Mouse (Mus musculus) spleen, adult 2 months (tissue): ENCODE results near the gene Sema6d. TPM values are rescaled to one million over a fixed set of nuclear protein-coding genes. Genes with fewer than 3 reads are reported as not detected.

ENCODE experiments used
- DNase-seq, 2 experiments: peaks; one replicate each; pipeline versions ENCODE4 v3.0.0 to v3.0.0-alpha.2; 2012 to 2021; ENCODE audit warnings: low spot score in 2 of 2, low read depth in 1 of 2
- H3K27ac ChIP-seq: fragments of 200-500 bp; 2 replicates; pipeline ENCODE4 v1.5.1; 2012; ENCODE audit warnings: low read length, inconsistent platforms; ENCODE audit not compliant: insufficient read depth
- H3K27me3 ChIP-seq: fragments of 200-500 bp; 2 replicates; pipeline ENCODE4 v1.6.1; 2012; ENCODE audit warnings: mild to moderate bottlenecking, moderate library complexity, low read length, inconsistent platforms; ENCODE audit not compliant: control insufficient read depth, insufficient read depth
- H3K36me3 ChIP-seq: fragments of 200-500 bp; 2 replicates; pipeline ENCODE4 v1.6.1; 2012; ENCODE audit warnings: mild to moderate bottlenecking, low read length, inconsistent platforms; ENCODE audit not compliant: control insufficient read depth, insufficient read depth
- H3K4me1 ChIP-seq: fragments of 200-500 bp; 2 replicates; pipeline ENCODE4 v1.6.1; 2011; ENCODE audit warnings: inconsistent platforms; ENCODE audit not compliant: control insufficient read depth, insufficient read depth, insufficient read length
- H3K4me3 ChIP-seq: fragments of 200-500 bp; 2 replicates; pipeline ENCODE4 v1.5.1; 2011; ENCODE audit warnings: mild to moderate bottlenecking, inconsistent platforms; ENCODE audit not compliant: insufficient read depth, insufficient read length; ENCODE audit errors: extremely low read depth
- CTCF ChIP-seq: fragments of 200-500 bp; IDR thresholded peaks from 2 replicates; pipeline ENCODE4 v1.5.1; 2011; ENCODE audit warnings: mild to moderate bottlenecking, inconsistent platforms; ENCODE audit not compliant: insufficient read depth, insufficient read length, insufficient replicate concordance; ENCODE audit errors: extremely low read depth
- POLR2A ChIP-seq: fragments of 200-500 bp; IDR thresholded peaks from 2 replicates; pipeline ENCODE4 v1.6.1; 2011; ENCODE audit warnings: low read depth, low read length, inconsistent platforms
- WGBS: fragments of 180-500 bp; shearing (Covaris S2); methylation state at CpG from one replicate; pipeline ENCODE4 v1.1.7; 2018; 5-methylcytosine and 5-hydroxymethylcytosine counted together
- polyA plus RNA-seq: library from polyadenylated mRNA; depleted of rRNA; stranded (reverse); fragments of >200 nt; gene quantifications from 2 replicates; pipeline ENCODE4 v1.2.3, GENCODE M21; 2012

Gene Sema6d
- polyA plus RNA-seq, 1 experiment = 8.9 TPM

DNA sequence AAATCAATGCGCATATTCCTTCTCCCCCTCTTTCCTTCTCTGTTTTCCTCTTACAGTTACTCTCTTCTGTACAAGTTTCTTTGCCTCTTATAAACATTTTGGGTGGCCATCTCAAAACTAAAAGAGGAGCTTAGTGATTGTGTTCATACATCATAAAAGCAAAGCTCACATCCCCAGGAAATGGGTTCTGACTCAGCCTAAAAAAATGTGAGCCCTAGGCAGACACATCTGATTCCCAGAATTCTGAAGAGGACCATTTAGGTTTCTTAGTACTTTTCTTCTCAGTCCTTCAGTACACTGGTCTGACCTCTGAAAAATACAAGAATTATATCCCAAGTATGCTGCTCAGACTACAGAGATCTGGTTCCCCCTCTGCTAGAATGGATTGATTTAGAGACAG, 78.6 kb downstream of the Sema6d start:
- no peak for TF ChIP-seq POLR2A
- no peak for TF ChIP-seq CTCF
- Histone ChIP-seq H3K27ac (no peak overlapping the region), H3K36me3 (no peaks in the 10 kb centered on the region), H3K4me3 (no peak overlapping the region), H3K27me3 (no peaks in the 10 kb centered on the region), H3K4me1 (no peaks in the 10 kb centered on the region)
- 91% methylated on average over 1 of the region's 1 CpGs for WGBS
- no peak for DNase-seq

DNA sequence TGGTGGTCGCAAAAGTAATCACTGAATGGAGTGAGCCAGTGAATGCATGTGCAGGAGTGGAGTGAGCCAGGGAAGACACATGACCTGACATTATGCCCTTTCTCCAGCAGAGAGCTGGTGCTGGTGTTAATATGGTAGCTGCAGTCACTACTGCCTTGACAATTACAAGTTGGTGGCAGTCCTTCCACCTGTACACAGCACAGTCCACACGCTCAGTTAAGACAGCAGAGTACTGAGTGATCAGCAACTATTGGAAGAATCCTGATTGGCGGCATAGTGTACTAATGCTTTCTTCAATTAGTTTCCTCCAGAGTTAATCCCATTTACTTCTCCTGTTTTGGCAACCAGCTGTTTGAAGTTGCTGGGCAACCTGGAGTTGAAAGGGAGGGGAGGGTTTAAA, 81.9 kb downstream of the Sema6d start:
- no peaks in the 10 kb centered on the region for H3K4me1 ChIP-seq
- TF ChIP-seq POLR2A (no peak), CTCF (no peak)
- no peak overlapping the region for H3K27ac ChIP-seq
- no peaks in the 10 kb centered on the region for H3K27me3 ChIP-seq
- WGBS = 93% methylated on average over 3 of the region's 3 CpGs
- no peaks in the 10 kb centered on the region for H3K36me3 ChIP-seq
- H3K4me3 ChIP-seq = no peak overlapping the region
- DNase-seq = no peak

DNA sequence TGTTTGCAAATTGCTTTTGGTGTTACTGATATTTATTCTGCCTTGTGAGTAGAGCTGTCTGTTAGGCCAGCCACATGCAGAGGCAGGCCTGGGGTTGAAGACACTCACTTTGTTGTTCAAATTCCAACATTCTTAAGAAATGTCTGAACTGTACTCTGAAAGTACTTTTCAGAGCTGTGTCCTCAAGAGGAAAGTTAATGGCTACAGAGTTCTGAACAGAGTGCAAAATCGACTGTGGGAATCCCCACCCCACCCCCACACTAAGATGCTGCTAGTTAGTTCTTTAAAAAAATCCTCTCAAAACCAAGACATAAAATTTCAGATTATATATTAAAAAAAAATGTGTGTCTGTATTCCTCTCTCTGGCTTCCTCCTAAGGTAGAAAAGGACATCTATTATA, 86.5 kb downstream of the Sema6d start:
- TF ChIP-seq POLR2A = no peak
- no peak for TF ChIP-seq CTCF
- no peaks in the 10 kb centered on the region for H3K36me3 ChIP-seq
- DNase-seq = no peak
- H3K4me3 ChIP-seq = no peak overlapping the region
- H3K4me1 ChIP-seq = no peaks in the 10 kb centered on the region
- no peaks in the 10 kb centered on the region for H3K27me3 ChIP-seq
- 27% methylated on average over 1 of the region's 1 CpGs for WGBS
- H3K27ac ChIP-seq = no peak overlapping the region

DNA sequence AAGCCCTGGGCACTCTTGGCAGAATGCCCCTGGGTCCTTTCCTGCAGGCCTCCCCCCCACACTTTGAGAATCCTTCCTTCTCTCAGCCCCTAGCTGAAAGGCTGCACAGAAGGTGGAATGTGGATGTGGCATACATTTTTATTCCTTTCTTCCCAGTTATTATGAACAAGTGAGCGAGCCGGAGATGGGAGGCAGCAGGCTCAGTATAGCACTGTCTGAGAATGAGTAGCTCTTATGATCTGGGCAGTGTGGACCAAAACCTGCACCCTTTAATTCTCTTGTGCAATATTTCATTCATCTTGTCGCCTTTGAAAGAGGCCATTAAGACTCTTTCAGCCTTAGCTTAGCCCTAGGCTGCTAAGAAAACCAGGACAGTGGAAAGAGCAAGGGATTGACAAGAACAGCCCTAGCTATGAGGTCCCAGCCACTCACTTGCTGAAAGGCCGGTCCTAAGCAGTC, 87.0 kb downstream of the Sema6d start:
- no peaks in the 10 kb centered on the region for H3K4me1 ChIP-seq
- TF ChIP-seq POLR2A = no peak
- TF ChIP-seq CTCF = no peak
- WGBS = 82% methylated on average over 4 of the region's 4 CpGs
- DNase-seq = no peak
- no peak overlapping the region for H3K27ac ChIP-seq
- H3K27me3 ChIP-seq = no peaks in the 10 kb centered on the region
- no peak overlapping the region for H3K4me3 ChIP-seq
- no peaks in the 10 kb centered on the region for H3K36me3 ChIP-seq

DNA sequence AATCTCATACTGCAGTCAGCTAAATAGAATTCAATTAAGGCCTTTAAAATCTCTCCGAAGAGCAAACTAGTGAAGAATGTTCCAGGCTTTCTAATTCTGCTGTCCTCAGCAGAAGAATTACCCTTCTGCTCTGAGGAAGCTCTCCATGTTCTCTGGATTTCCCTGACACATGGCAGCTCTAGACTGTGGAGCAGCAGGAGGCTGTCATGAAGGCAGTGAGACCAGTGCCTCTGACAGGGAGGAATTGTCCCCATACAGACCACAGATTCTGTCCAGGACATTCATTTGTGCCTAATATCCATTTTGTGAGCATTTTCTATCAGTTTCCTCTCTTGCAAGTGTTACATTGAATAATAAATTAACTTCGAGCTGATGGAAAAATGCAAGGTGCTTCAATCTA, 99.5 kb downstream of the Sema6d start:
- DNase-seq = no peak
- no peaks in the 10 kb centered on the region for H3K27me3 ChIP-seq
- no peaks in the 10 kb centered on the region for H3K36me3 ChIP-seq
- H3K27ac ChIP-seq = no peak overlapping the region
- WGBS = 86% methylated on average over 2 of the region's 2 CpGs
- no peaks in the 10 kb centered on the region for H3K4me1 ChIP-seq
- TF ChIP-seq POLR2A = no peak
- TF ChIP-seq CTCF = no peak
- H3K4me3 ChIP-seq = no peak overlapping the region

DNA sequence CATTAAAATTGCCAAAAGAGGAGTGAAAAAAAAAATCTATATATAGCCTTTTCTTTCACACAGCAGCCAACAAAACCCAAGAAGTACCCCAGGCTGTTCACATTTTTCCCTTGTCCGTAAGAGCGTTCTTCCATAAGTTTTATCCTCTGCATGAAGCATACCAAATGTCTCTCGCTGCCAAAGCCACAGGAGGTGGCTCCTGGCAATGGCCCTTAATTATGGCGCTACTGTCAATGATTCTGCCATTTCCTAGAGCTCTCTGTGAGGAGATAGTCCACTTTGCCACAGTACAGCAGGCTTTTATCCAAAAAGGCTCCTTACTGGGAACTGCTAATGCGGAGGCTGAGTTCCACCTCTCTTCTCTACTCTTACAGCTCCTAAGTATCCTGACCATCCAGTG, 104.3 kb downstream of the Sema6d start:
- Histone ChIP-seq H3K36me3 (no peaks in the 10 kb centered on the region), H3K27me3 (no peaks in the 10 kb centered on the region), H3K27ac (no peak overlapping the region), H3K4me3 (no peak overlapping the region), H3K4me1 (no peaks in the 10 kb centered on the region)
- DNase-seq = no peak
- TF ChIP-seq CTCF (no peak), POLR2A (no peak)
- 91% methylated on average over 5 of the region's 5 CpGs for WGBS

DNA sequence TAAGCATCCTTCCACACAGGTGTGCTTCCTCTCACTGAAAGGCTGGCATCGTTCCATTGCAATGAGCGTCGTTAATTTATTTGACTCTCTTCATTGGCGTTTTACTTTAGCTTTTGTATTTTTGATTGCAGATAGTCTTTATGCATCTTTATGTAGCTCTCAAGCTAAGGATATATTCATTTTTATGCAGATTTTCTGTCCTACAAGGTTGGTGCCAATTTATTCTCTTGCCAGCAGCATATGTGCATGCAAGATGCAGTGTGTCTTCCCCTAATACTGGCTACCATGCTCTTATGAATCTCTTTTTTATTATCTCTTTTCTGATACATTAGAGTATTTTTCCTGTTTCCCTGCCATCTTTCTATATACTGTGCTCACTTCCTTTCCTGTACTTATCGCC, 111.7 kb downstream of the Sema6d start:
- Histone ChIP-seq H3K27me3 (no peaks in the 10 kb centered on the region), H3K4me1 (no peaks in the 10 kb centered on the region), H3K4me3 (no peak overlapping the region), H3K36me3 (no peaks in the 10 kb centered on the region), H3K27ac (no peak overlapping the region)
- WGBS = 88% methylated on average over 5 of the region's 5 CpGs
- TF ChIP-seq CTCF = no peak
- no peak for TF ChIP-seq POLR2A
- DNase-seq = no peak
